Mouse (Mus musculus): ENCODE results near the gene Vps37c. TPM values are rescaled to one million over a fixed set of nuclear protein-coding genes. Genes with fewer than 3 reads are reported as not detected.

The Vps37c gene
- polyA plus RNA-seq, 1 experiment from 2014 or later = 40.7 TPM

GRCm38 (mm10) chr19:10757526-10757925 lies 69.0 kb downstream of the Vps37c start:
- H3K27me3 ChIP-seq (ENCODE audit: insufficient read depth, poor library complexity, severe bottlenecking) = no peaks in the 10 kb centered on the region
- peaks cover 14% of the 10 kb centered on the region for H3K4me1 ChIP-seq (replicated peaks)
- no peaks in the 10 kb centered on the region for H3K9me3 ChIP-seq
- H3K27ac ChIP-seq = no peak overlapping the region
- 88% methylated on average over 2 of the region's 2 CpGs for WGBS
- DNase-seq (ENCODE audit: low spot score) = no peak
- H3K36me3 ChIP-seq = no peaks in the 10 kb centered on the region
- H3K4me3 ChIP-seq = no peak overlapping the region

- H3K27ac ChIP-seq = peak overlapping the region; percentile 62; the same call in 1 of the 2 replicates
- WGBS = 54% methylated on average over 6 of the region's 6 CpGs
- peaks cover 14% of the 10 kb centered on the region for H3K4me1 ChIP-seq (replicated peaks)
- H3K27me3 ChIP-seq (ENCODE audit: insufficient read depth, poor library complexity, severe bottlenecking) = no peaks in the 10 kb centered on the region
- no peak for DNase-seq (ENCODE audit: low spot score)
- H3K36me3 ChIP-seq = no peaks in the 10 kb centered on the region
- no peak overlapping the region for H3K4me3 ChIP-seq
- no peaks in the 10 kb centered on the region for H3K9me3 ChIP-seq
These were observed 70.2 kb downstream of the Vps37c start for GRCm38 (mm10) chr19:10758708-10759107.

GRCm38 (mm10) chr19:10759525-10759924 lies 71.0 kb downstream of the Vps37c start:
- no peaks in the 10 kb centered on the region for H3K27me3 ChIP-seq (ENCODE audit: insufficient read depth, poor library complexity, severe bottlenecking)
- DNase-seq (ENCODE audit: low spot score) = no peak
- H3K36me3 ChIP-seq = no peaks in the 10 kb centered on the region
- no peak overlapping the region for H3K27ac ChIP-seq
- H3K4me3 ChIP-seq = no peak overlapping the region
- peaks cover 14% of the 10 kb centered on the region for H3K4me1 ChIP-seq (replicated peaks)
- no peaks in the 10 kb centered on the region for H3K9me3 ChIP-seq

GRCm38 (mm10) chr19:10759983-10760831 lies 71.7 kb downstream of the Vps37c start:
- no peak for DNase-seq (ENCODE audit: low spot score)
- H3K4me1 ChIP-seq (replicated peaks) = peaks cover 14% of the 10 kb centered on the region
- no peaks in the 10 kb centered on the region for H3K36me3 ChIP-seq
- H3K9me3 ChIP-seq = no peaks in the 10 kb centered on the region
- H3K27ac ChIP-seq = no peak overlapping the region
- 92% methylated on average over 9 of the region's 9 CpGs for WGBS
- H3K27me3 ChIP-seq (ENCODE audit: insufficient read depth, poor library complexity, severe bottlenecking) = no peaks in the 10 kb centered on the region
- H3K4me3 ChIP-seq = no peak overlapping the region

GRCm38 (mm10) chr19:10761794-10762415 lies 73.4 kb downstream of the Vps37c start:
- H3K4me1 ChIP-seq (replicated peaks) = peaks cover 14% of the 10 kb centered on the region
- DNase-seq (ENCODE audit: low spot score) = no peak
- H3K36me3 ChIP-seq = no peaks in the 10 kb centered on the region
- H3K27ac ChIP-seq = no peak overlapping the region
- WGBS = 88% methylated on average over 8 of the region's 8 CpGs
- no peaks in the 10 kb centered on the region for H3K9me3 ChIP-seq
- H3K27me3 ChIP-seq (ENCODE audit: insufficient read depth, poor library complexity, severe bottlenecking) = no peaks in the 10 kb centered on the region
- H3K4me3 ChIP-seq = no peak overlapping the region

GRCm38 (mm10) chr19:10762468-10762867 lies 73.9 kb downstream of the Vps37c start:
- Histone ChIP-seq H3K4me3 (no peak overlapping the region), H3K4me1 (replicated peaks) (peaks cover 16% of the 10 kb centered on the region), H3K9me3 (no peaks in the 10 kb centered on the region), H3K27ac (no peak overlapping the region), H3K27me3 (ENCODE audit: insufficient read depth, poor library complexity, severe bottlenecking) (no peaks in the 10 kb centered on the region), H3K36me3 (no peaks in the 10 kb centered on the region)
- DNase-seq (ENCODE audit: low spot score) = no peak
- WGBS = 89% methylated on average over 6 of the region's 6 CpGs

- peaks cover 15% of the 10 kb centered on the region for H3K4me1 ChIP-seq (replicated peaks)
- no peak overlapping the region for H3K4me3 ChIP-seq
- no peaks in the 10 kb centered on the region for H3K36me3 ChIP-seq
- no peak overlapping the region for H3K27ac ChIP-seq
- WGBS = 84% methylated on average over 21 of the region's 21 CpGs
- H3K9me3 ChIP-seq = no peaks in the 10 kb centered on the region
- DNase-seq (ENCODE audit: low spot score) = no peak
- no peaks in the 10 kb centered on the region for H3K27me3 ChIP-seq (ENCODE audit: insufficient read depth, poor library complexity, severe bottlenecking)
These were observed 75.0 kb downstream of the Vps37c start for GRCm38 (mm10) chr19:10763381-10764031.

Other genes with a start within 250 kb of the Vps37c start
- gene Lrrc10b, start 231.3 kb upstream of the Vps37c start, polyA plus RNA-seq (2016; fragmentation: Nextera tagmentation; extraction: Ambion mirVana) = 1.9 and 2.0 TPM in 2 replicates
- 0.70 and 2.7 TPM in 2 replicates for gene Ppp1r32, start 205.8 kb upstream of the Vps37c start, polyA plus RNA-seq (2016; fragmentation: Nextera tagmentation; extraction: Ambion mirVana)
- 55.4 and 65.4 TPM in 2 replicates for gene Cpsf7, start 163.5 kb upstream of the Vps37c start, polyA plus RNA-seq (2016; fragmentation: Nextera tagmentation; extraction: Ambion mirVana)
- 62.4 and 63.2 TPM in 2 replicates for gene Sdhaf2, start 162.6 kb upstream of the Vps37c start, polyA plus RNA-seq (2016; fragmentation: Nextera tagmentation; extraction: Ambion mirVana)
- 59.1 and 61.8 TPM in 2 replicates for gene Tmem216, start 132.5 kb upstream of the Vps37c start, polyA plus RNA-seq (2016; fragmentation: Nextera tagmentation; extraction: Ambion mirVana)
- 14.2 and 17.0 TPM in 2 replicates for gene Cyb561a3, start 111.6 kb upstream of the Vps37c start, polyA plus RNA-seq (2016; fragmentation: Nextera tagmentation; extraction: Ambion mirVana)
- gene Tmem138, start 111.4 kb upstream of the Vps37c start, polyA plus RNA-seq (2016; fragmentation: Nextera tagmentation; extraction: Ambion mirVana) = 62.4 and 66.3 TPM in 2 replicates
- gene Ddb1, start 83.4 kb upstream of the Vps37c start, polyA plus RNA-seq (2016; fragmentation: Nextera tagmentation; extraction: Ambion mirVana) = 461 and 484 TPM in 2 replicates
- gene Tkfc, start 83.1 kb upstream of the Vps37c start, polyA plus RNA-seq (2016; fragmentation: Nextera tagmentation; extraction: Ambion mirVana) = 21.6 and 23.3 TPM in 2 replicates
- 0.89 and 1.0 TPM in 2 replicates for gene Vwce, start 54.5 kb upstream of the Vps37c start, polyA plus RNA-seq (2016; fragmentation: Nextera tagmentation; extraction: Ambion mirVana)
- not detected in 2 replicates for gene Pga5, start 10.7 kb upstream of the Vps37c start, polyA plus RNA-seq (2016; fragmentation: Nextera tagmentation; extraction: Ambion mirVana)
- gene Cd5, start 50.3 kb downstream of the Vps37c start, polyA plus RNA-seq (2016; fragmentation: Nextera tagmentation; extraction: Ambion mirVana) = 0.14 and 0.18 TPM in 2 replicates
- gene Cd6, start 141.3 kb downstream of the Vps37c start, polyA plus RNA-seq (2016; fragmentation: Nextera tagmentation; extraction: Ambion mirVana) = not detected in 2 replicates
- gene Slc15a3, start 151.0 kb downstream of the Vps37c start, polyA plus RNA-seq (2016; fragmentation: Nextera tagmentation; extraction: Ambion mirVana) = 0.50 and 0.93 TPM in 2 replicates
- 119 and 135 TPM in 2 replicates for gene Tmem132a, start 181.2 kb downstream of the Vps37c start, polyA plus RNA-seq (2016; fragmentation: Nextera tagmentation; extraction: Ambion mirVana)
- gene Tmem109, start 193.3 kb downstream of the Vps37c start, polyA plus RNA-seq (2016; fragmentation: Nextera tagmentation; extraction: Ambion mirVana) = 50.8 and 57.3 TPM in 2 replicates
- 35.9 and 43.5 TPM in 2 replicates for gene Prpf19, start 206.5 kb downstream of the Vps37c start, polyA plus RNA-seq (2016; fragmentation: Nextera tagmentation; extraction: Ambion mirVana)
- 0.08 TPM in 1 of 2 replicates, not detected in the other for gene Zp1, start 231.9 kb downstream of the Vps37c start, polyA plus RNA-seq (2016; fragmentation: Nextera tagmentation; extraction: Ambion mirVana)
- not detected in 2 replicates for gene Ptgdr2, start 248.4 kb downstream of the Vps37c start, polyA plus RNA-seq (2016; fragmentation: Nextera tagmentation; extraction: Ambion mirVana)